Mouse (Mus musculus) cerebellum, adult 11 months (tissue): ENCODE measurements at regions not wholly inside any gene's neighbourhood (a gene's known extent, or its start where the extent isn't known, plus 50 kb on each side); places are given as distances from the start of the nearest gene placed in this dataset.

Experiments used
- DNase-seq: peaks from one replicate; pipeline ENCODE4 v3.0.0; 2022

GRCm38 (mm10) chr17:78023507-78024355 lies 176.3 kb upstream of the Crim1 start:
- no peak for DNase-seq

GRCm38 (mm10) chr17:78024356-78024723 lies 175.7 kb upstream of the Crim1 start:
- no peak for DNase-seq

- no peak for DNase-seq
Observed at GRCm38 (mm10) chr17:78025294-78025693, 174.8 kb upstream of the Crim1 start.

DNA sequence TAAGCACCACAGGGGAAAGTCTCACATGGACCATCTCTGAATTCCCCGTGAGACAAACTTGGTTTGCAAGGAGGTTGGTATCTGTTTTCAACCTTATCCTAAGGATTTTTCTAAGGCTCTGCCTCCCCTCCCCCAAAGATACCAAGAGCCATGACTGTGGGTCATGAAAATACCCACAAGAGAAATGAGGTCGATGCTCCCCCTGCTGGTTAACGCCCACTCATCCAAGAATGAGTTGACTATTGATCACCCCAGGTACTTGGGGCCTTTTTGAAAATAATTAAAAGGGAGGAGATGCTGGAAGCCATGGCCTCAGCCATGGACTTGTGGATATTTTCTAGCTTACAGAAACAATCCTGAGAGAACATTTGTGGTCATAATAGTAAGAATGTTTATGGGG lies 164.4 kb upstream of the Crim1 start:
- DNase-seq, result no peak

DNA sequence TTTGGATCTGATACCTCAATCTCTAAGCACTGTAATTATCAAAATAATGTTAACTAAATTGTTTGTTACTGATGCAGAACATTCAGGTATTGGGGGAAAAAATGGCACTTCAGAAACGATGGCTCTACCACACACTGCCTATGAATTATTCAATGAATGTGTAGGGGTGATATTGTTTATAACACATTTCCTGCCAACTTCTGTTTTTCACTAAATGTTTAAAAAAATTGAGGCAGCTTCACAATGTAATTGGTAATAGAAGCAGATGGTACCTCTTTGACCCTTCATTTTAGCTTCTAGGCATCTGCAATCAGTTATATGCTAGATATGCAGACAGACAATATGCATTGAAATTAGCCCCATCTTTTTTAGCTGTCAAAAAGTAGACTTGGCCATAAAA lies 159.7 kb upstream of the Crim1 start:
- DNase-seq, result no peak

DNA sequence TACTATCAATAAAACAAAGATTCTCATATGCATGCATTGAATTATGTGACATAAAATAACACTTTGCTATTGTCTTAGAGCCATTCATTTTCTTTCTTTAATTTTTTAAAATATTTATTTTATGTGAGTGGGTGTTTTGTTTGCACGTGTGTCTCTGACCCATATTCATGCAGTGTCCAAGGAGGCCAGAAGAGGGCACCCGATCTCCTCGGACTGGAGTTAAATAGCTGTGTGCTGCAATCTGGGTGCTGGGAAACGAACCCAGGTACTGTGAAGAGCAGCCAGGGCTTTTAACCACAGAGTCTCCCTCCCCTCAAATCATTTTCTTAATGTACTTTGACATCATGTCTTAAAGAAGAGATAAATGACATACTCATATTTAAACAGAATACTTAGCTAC lies 158.8 kb upstream of the Crim1 start:
- no peak for DNase-seq

- DNase-seq, result no peak
Observed at GRCm38 (mm10) chr17:78049766-78050165, 150.3 kb upstream of the Crim1 start.

- DNase-seq, result no peak
Observed at GRCm38 (mm10) chr17:78050203-78050602, 149.8 kb upstream of the Crim1 start.

DNA sequence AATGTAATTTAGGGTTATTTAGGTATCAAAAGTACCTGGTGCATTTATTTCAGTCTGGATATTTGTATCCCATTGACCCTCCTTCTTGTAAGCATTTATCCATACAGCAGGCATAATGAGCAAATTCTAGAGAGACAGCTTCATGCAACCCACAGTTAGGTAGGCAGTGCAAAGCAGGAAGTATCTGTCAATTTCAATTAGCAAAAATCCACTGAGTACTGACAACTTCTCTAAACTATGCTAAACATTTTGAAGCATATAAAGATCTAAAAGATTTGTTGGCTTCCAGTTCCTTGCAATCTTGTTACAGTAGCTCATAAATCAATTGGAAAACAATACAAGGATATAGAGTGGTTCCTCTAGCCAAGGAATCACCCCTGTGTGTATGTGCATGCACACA lies 124.2 kb upstream of the Crim1 start:
- DNase-seq, result no peak

DNA sequence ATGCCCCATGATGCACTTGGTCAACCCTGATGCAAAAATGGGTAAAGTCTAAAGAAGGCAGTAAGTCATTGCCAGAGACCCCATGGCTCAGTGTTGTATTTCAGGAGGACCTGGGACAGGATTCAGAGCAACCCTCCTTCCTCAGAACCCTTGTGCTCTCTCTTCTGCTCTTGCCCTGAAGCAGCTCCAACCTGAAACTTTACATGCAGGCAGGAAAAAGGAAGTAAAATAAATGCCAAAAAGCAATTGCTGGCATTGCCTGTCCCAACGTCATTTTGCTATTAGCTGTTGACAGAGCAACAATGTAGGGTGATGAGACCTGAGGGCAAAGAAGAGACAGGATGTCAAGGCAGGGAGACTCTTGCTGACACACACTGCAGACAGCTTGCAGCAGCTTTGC lies 121.7 kb upstream of the Crim1 start:
- DNase-seq, result no peak

DNA sequence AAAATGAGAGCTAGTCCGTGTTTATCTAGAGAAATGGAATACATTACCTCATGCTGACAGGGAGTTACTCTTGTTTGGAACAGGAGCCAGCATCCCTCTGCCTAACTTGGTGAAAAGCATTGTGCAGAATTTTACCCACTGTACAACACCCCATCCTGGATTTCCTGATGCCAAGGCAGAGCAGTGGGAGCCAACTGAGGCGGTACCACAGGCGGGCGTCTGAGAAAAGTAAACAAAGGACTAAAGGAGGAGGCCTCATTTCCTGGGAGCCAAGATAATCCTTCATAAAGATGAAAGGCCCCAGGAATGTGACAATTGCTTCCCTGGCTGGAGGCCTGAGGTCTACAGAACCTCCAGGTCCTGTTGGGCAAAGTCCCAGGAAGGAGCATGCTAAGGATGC lies 115.6 kb upstream of the Crim1 start:
- DNase-seq, result no peak

- no peak for DNase-seq
Observed at GRCm38 (mm10) chr17:78086963-78087362, 113.1 kb upstream of the Crim1 start.

DNA sequence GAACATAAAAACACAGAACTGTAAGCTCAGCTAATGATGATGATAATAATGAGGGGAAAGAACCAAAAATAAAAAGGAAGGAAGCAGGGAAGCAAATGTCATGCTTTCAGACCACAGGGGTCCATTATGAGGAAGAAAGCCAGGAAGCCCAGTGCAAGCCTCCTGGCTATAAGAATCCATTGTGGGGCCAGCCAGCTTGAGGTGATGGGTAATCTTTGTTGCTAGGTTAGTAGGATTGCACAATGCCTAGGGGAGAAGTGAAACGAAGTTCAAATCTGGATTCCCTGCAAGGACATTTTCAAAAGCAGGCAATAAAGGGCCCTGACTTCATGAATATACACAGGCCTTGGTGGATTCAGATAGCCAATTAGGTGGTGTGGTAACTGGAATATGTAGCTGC lies 102.3 kb upstream of the Crim1 start:
- no peak for DNase-seq

DNA sequence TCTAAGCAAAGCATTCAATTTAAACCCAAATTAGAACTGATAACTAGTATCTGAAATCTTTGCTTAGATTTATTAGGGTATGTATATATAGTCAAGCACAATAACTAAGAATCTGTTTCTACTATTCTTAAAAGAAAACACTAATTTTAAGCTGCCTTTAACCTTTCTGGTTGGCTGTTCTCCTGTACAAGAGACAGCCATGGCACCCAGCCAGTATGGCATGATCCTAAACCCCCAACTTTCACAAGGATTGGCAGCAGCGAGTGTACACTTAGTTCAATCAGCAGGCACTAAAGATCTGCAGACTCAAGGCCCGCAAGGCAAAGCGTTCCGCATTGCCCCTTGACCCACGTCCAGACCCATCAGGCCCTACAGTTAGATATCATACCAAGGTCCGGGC lies 91.3 kb upstream of the Crim1 start:
- DNase-seq, result no peak

- DNase-seq, result no peak
Observed at GRCm38 (mm10) chr17:78109364-78110222, 90.5 kb upstream of the Crim1 start.

- no peak for DNase-seq
Observed at GRCm38 (mm10) chr17:78132116-78132515, 67.9 kb upstream of the Crim1 start.

GRCm38 (mm10) chr17:78137986-78138385 lies 62.1 kb upstream of the Crim1 start:
- no peak for DNase-seq

DNA sequence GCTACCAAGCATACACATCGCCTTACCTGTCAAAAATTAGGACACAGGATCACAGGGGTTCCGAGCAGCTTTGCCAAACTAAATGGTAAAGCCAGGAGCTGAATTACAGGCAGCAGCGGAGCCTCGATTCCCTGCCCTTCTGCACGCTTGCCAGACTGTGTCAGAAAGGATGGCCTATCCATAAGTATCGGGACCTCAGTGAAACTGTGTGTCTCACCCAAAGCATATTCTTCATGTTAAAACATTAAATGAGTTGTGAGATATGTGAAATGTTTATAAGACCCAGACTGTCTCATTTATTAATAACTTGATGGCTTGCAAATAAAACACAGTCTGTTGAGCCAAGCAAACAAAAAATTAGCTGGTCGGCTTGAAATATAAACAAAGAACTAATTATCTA lies 59.4 kb upstream of the Crim1 start:
- DNase-seq, result no peak

- no peak for DNase-seq
Observed at GRCm38 (mm10) chr17:78141136-78141535, 58.9 kb upstream of the Crim1 start.

DNA sequence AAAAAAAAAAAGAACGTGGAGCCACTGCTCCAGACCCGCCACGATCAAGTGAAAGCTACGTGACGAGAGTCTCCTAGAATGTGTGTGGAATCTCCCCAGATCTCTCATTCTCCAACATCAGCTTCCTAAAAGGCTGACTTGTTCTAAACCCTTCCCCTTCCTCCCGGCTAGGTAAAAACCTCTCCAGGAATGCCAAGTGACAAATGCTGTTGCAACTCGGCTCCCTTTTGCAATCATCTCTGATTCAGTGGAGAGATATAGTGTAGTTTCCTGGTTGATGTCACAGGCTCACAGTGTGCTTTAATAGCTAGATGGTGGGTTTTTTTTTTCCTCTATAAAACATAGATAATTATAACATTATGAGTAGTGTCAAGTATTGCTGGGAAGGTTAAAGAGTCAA lies 57.6 kb upstream of the Crim1 start:
- DNase-seq, result no peak

GRCm38 (mm10) chr17:78145335-78145734 lies 54.7 kb upstream of the Crim1 start:
- peak; percentile 16 for DNase-seq
